Mouse (Mus musculus) limb, embryonic 12.5 days (tissue): ENCODE data around the gene Zfp607a. TPM values are rescaled to one million over a fixed set of nuclear protein-coding genes. Genes with fewer than 3 reads are reported as not detected.
"Not testable (repeated sequence)": the region's sequence is repeated elsewhere in the genome, so short reads cannot be mapped to it uniquely, and the experiment has no call there.

Experiments used
- ATAC-seq: fragments of 200-750 bp; cut with Nextera tagmentation; 2 replicates; pipeline ENCODE4 v1.8.0; 2017; ENCODE audit warnings: low read depth, moderate TSS enrichment; ENCODE audit not compliant: insufficient number of reproducible peaks, insufficient read depth, low FRiP score, low TSS enrichment
- H3K27ac ChIP-seq: fragments of 300-500 bp; sonication (generic); 2 replicates; pipeline ENCODE4 v1.5.1; 2016; ENCODE audit warnings: mild to moderate bottlenecking, moderate library complexity
- H3K27me3 ChIP-seq: fragments of 300-500 bp; sonication (generic); 2 replicates; pipeline ENCODE4 v1.6.1; 2016; ENCODE audit warnings: mild to moderate bottlenecking, moderate library complexity
- H3K36me3 ChIP-seq: fragments of 300-500 bp; sonication (generic); 2 replicates; pipeline ENCODE4 v1.6.1; 2016; ENCODE audit warnings: mild to moderate bottlenecking, moderate library complexity
- H3K4me1 ChIP-seq: fragments of 300-500 bp; sonication (generic); replicated peaks from 2 replicates; pipeline ENCODE4 v1.6.1; 2016
- H3K4me2 ChIP-seq: fragments of 300-500 bp; sonication (generic); 2 replicates; pipeline ENCODE4 v1.6.1; 2016; ENCODE audit warnings: mild to moderate bottlenecking, moderate library complexity
- H3K4me3 ChIP-seq: fragments of 300-500 bp; sonication (generic); replicated peaks from 2 replicates; pipeline ENCODE4 v1.5.1; 2016; ENCODE audit warnings: mild to moderate bottlenecking
- H3K9ac ChIP-seq: fragments of 300-500 bp; sonication (generic); replicated peaks from 2 replicates; pipeline ENCODE4 v1.6.1; 2016; ENCODE audit warnings: mild to moderate bottlenecking, moderate library complexity
- H3K9me3 ChIP-seq: fragments of 300-500 bp; sonication (generic); 2 replicates; pipeline ENCODE4 v1.6.1; 2016; ENCODE audit warnings: mild to moderate bottlenecking, moderate library complexity
- WGBS: fragments of 180-500 bp; shearing (Covaris S2); methylation state at CpG from one replicate; pipeline ENCODE4 v1.1.7; 2016; 5-methylcytosine and 5-hydroxymethylcytosine counted together
- polyA plus RNA-seq: library from polyadenylated mRNA; unstranded; fragments of >200 nt; fragmentation: Nextera tagmentation; extraction: Ambion mirVana; gene quantifications from 2 replicates; pipeline ENCODE4 v1.2.1, GENCODE M21; 2016

Gene Zfp607a
- polyA plus RNA-seq, 1 experiment from 2014 or later = 4.8 TPM

DNA sequence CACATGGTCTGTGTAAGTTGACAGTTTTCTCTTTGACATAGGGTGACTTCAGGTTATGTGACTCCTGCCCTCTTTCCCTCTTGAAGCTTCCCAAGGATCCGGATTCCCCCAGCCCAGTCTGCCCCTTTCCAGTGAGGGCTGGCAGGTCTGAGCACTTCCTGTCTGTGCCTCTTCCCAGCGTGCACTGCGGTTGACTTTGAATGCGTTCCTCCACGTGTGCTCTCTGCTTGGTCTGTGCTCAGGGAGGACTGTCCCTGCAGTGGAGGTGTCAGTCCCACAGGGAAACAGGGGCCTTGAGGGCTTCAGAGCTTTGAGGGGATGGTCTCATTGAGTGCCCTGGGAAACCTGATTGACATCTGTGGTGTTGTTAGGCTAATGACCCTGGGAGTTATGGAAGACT lies 5.3 kb downstream of the Zfp607a start:
- not testable (repeated sequence) for H3K4me1 ChIP-seq, H3K27me3 ChIP-seq, H3K27ac ChIP-seq, H3K9me3 ChIP-seq, H3K4me2 ChIP-seq, ATAC-seq, H3K9ac ChIP-seq, H3K4me3 ChIP-seq
- H3K36me3 ChIP-seq = peaks cover 36% of the 10 kb centered on the region
- WGBS = 83% methylated on average over 5 of the region's 5 CpGs

DNA sequence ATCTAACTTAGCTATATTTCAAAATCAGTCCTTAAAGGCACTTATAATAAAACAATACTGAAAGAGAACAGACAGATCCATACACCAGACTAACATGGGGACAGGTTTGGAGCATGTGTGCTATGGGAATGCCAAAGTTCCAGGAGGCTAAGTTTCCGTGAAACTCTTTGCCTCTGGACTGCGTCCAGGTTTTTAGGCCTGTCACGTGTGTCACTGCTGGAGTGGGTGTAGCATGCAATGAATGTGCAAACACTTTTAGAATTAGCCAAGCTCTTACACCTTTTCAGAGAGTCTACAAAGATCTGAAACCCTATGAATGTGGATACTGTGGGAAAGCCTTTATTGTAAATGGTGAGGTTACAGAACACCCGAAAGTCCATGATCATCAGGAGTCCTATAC lies 24.4 kb downstream of the Zfp607a start:
- Histone ChIP-seq H3K9me3 (peaks cover 8% of the 10 kb centered on the region; the same call in 1 of the 2 replicates), H3K36me3 (peaks cover 57% of the 10 kb centered on the region), H3K4me2 (no peak overlapping the region), H3K27ac (no peak overlapping the region), H3K4me1 (no peaks in the 10 kb centered on the region), H3K9ac (no peak overlapping the region), H3K27me3 (no peaks in the 10 kb centered on the region), H3K4me3 (no peak overlapping the region)
- no peak for ATAC-seq
- 94% methylated on average over 4 of the region's 4 CpGs for WGBS

DNA sequence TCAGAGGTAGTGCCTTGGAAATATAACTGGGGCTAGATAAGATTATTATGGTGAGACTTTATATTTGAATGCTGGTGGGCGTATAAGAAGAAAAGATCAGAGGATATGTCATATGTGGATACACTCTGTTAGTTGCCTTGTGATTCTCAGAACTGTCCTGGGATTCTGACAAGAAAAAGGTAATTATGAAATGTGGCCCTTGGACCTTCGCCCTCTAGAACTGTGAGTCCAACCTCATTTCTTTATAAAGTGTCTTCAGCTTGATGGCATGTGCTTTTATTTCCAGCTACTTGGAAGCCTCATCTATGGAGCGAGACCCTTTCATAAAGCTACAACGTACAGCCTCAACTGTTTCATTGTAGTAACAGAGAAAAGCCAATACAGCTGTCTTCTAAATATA lies 43.3 kb downstream of the Zfp607a start:
- ATAC-seq = no peak
- WGBS = 89% methylated on average over 4 of the region's 4 CpGs
- peaks cover 18% of the 10 kb centered on the region for H3K9me3 ChIP-seq

DNA sequence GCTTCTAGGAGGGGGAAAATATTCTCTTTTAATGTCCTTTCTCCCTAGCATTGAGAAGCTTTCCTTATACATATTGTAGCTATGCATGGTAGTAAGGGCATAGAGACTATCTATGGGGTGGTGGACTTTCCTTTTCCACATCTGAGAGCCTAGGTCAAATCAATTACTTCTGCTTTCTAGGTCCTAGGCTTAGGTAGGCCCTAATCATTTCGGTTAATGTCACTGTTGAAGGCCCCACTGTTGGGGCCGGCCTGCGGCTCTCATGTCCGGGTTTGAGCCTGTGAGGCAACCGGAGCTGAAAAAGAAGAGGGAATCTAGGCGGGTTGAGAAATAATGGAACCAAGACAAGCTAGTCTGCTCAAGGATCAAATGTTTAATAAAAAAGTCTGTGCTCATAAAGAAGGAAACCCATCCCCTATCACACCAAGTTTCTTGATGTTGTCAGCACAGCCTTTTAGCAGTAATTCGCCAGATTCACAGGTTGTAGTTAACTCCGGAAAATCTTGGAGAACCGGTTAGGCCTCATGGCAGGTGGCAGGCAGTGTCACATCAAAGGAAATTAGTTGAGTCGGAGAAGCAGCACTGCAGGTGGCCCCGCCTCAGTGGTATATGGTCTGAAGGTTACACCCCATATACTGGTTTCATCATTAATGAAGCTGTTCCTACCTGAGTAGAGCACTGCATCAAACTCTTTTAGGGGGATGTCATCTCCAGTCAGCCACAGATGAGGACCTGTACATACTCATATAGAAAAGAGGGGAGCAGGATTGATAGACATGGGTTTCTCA lies 47.9 kb downstream of the Zfp607a start:
- Histone ChIP-seq H3K9me3 (peaks cover 15% of the 10 kb centered on the region), H3K4me3 (no peak overlapping the region), H3K27ac (no peak overlapping the region), H3K9ac (no peak overlapping the region), H3K4me2 (no peak overlapping the region), H3K27me3 (no peaks in the 10 kb centered on the region), H3K4me1 (no peaks in the 10 kb centered on the region), H3K36me3 (peaks cover 8% of the 10 kb centered on the region)
- ATAC-seq = no peak
- WGBS = 67% methylated on average over 11 of the region's 11 CpGs

More for the DNA sequence above, 43.3 kb downstream of the Zfp607a start:
- H3K4me3 ChIP-seq = no peak overlapping the region
- H3K4me1 ChIP-seq = no peaks in the 10 kb centered on the region
- H3K27ac ChIP-seq = no peak overlapping the region
- no peaks in the 10 kb centered on the region for H3K36me3 ChIP-seq
- no peak overlapping the region for H3K9ac ChIP-seq
- no peaks in the 10 kb centered on the region for H3K27me3 ChIP-seq
- H3K4me2 ChIP-seq = no peak overlapping the region

DNA sequence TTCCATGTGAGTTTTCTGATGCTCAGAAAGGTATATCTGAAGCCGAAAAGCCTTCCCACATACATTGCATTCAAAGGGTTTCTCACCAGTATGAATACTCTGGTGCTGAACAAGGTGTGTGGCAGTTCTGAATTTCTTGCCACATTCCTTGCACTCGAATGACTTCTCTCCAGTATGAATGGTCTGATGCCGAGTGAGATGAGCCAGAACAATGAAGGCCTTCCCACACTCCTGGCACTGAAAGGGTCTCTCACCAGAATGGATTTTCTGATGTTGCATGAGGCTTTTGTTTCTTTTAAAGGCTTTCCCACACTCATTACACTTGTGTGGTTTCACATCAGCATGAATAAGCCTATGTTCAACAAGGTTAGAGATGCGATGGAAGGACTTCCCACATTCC lies 53.6 kb downstream of the Zfp607a start:
- not testable (repeated sequence) for ATAC-seq, H3K4me2 ChIP-seq, H3K4me1 ChIP-seq, H3K27ac ChIP-seq, H3K4me3 ChIP-seq, H3K9ac ChIP-seq, H3K27me3 ChIP-seq
- 93% methylated on average over 4 of the region's 4 CpGs for WGBS
- peaks cover 37% of the 10 kb centered on the region for H3K36me3 ChIP-seq
- H3K9me3 ChIP-seq = peaks cover 11% of the 10 kb centered on the region

DNA sequence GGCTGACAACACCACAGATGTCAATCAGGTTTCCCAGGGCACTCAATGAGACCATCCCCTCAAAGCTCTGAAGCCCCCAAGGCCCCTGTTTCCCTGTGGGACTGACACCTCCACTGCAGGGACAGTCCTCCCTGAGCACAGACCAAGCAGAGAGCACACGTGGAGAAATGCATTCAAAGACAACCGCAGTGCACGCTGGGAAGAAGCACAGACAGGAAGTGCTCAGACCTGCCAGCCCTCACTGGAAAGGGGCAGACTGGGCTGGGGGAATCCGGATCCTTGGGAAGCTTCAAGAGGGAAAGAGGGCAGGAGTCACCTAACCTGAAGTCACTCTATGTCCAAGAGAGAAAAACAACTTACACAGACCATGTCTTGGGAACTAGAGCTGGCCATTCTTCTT lies 69.7 kb downstream of the Zfp607a start:
- not testable (repeated sequence) for H3K9me3 ChIP-seq, H3K4me3 ChIP-seq, ATAC-seq, H3K9ac ChIP-seq, H3K4me1 ChIP-seq, H3K4me2 ChIP-seq, H3K27ac ChIP-seq, H3K27me3 ChIP-seq
- WGBS = 56% methylated on average over 4 of the region's 4 CpGs
- peaks cover 25% of the 10 kb centered on the region for H3K36me3 ChIP-seq

DNA sequence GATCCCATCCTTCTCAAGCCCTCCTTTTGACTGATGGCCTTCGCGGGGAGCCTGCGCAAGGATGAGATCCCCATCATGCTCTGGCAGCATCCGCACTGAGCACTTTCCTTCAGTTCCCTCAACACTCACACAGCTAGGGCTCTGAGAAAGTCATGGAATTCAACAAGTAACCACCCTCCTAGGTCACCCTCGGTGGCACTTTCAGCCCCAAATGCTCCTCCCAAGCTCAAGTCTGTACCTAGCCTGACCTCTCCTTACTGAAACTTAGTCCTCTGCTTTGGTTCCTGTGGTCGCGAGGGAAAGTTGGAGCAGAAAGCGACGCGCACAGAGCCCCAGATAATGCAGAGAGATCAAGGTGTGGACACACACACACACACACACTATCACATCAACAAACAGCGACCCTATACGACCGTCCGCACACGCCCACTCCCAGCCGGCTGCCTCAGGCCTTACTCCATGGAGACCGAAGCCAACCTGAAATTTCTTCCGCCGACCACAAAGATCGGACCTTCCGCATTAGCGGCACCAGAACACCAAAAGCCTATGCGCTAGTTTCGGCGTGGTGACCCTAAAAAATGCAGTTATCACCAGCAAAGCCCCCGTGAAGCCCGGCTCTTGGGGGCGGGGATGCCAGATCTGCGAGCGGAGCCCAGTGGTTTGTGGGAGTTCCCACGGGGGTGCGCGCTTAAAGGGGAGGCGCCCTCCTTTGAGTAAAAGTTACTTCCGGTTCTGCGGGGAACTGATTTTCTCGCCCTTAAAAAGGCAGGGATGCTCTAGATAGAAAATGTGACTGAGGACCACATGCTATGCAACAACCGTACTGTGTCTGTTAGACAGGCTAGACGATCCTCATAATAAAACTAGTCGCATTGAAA lies 71.7 kb downstream of the Zfp607a start, which contains the start of gene Zfp974:
Gene Zfp974, minus strand, starts transcription at position 643 of the 878 bp plus-strand sequence.
- H3K36me3 ChIP-seq = peaks cover 13% of the 10 kb centered on the region; the same call in 1 of the 2 replicates
- no peaks in the 10 kb centered on the region for H3K9me3 ChIP-seq
- ATAC-seq = peak; percentile 85; the same call in 1 of the 2 replicates
- H3K4me1 ChIP-seq = peaks cover 7% of the 10 kb centered on the region
- peak within 1 kb of the TSS; percentile 37; the same call in 1 of the 2 replicates for H3K27ac ChIP-seq
- 6% methylated on average over 40 of the region's 40 CpGs for WGBS
- H3K9ac ChIP-seq = peak within 1 kb of the TSS; percentile 72
- peak within 1 kb of the TSS; percentile 59 for H3K4me3 ChIP-seq
- no peaks in the 10 kb centered on the region for H3K27me3 ChIP-seq
- H3K4me2 ChIP-seq = peak within 1 kb of the TSS; percentile 77

Other genes with a start within 250 kb of the Zfp607a start
- gene Ttc9b, start 203.6 kb upstream of the Zfp607a start, polyA plus RNA-seq = 0.20 TPM in 1 of 2 replicates, not detected in the other
- 16.6 and 18.6 TPM in 2 replicates for gene Map3k10, start 182.9 kb upstream of the Zfp607a start, polyA plus RNA-seq
- gene Zfp607b, start 168.2 kb upstream of the Zfp607a start, polyA plus RNA-seq = 3.7 and 3.8 TPM in 2 replicates
- 48.0 and 50.2 TPM in 2 replicates for gene Zfp60, start 126.1 kb upstream of the Zfp607a start, polyA plus RNA-seq
- gene Zfp626, start 50.3 kb upstream of the Zfp607a start, polyA plus RNA-seq = 2.3 and 2.9 TPM in 2 replicates
- gene Zfp59, start 18.9 kb upstream of the Zfp607a start, polyA plus RNA-seq = 9.7 and 10.7 TPM in 2 replicates
- gene Zfp974, start 71.9 kb downstream of the Zfp607a start, polyA plus RNA-seq = 12.0 and 14.6 TPM in 2 replicates
- 25.4 and 25.7 TPM in 2 replicates for gene Zfp780b, start 121.6 kb downstream of the Zfp607a start, polyA plus RNA-seq
- gene Zfp850, start 156.6 kb downstream of the Zfp607a start, polyA plus RNA-seq = 5.5 and 8.2 TPM in 2 replicates
- gene Psmc4, start 192.6 kb downstream of the Zfp607a start, polyA plus RNA-seq = 357 and 364 TPM in 2 replicates
- gene Fcgbp, start 213.7 kb downstream of the Zfp607a start, polyA plus RNA-seq = 0.25 and 0.63 TPM in 2 replicates